Mouse (Mus musculus): Measurements from ENCODE around the gene Slc25a22. TPM values are rescaled to one million over a fixed set of nuclear protein-coding genes. Genes with fewer than 3 reads are reported as not detected.
"Not testable (repeated sequence)": the region's sequence is repeated elsewhere in the genome, so short reads cannot be mapped to it uniquely, and the experiment has no call there.

Slc25a22 gene
- total RNA-seq, 2 experiments from 2014 or later: 30.5 to 32.3 TPM

DNA sequence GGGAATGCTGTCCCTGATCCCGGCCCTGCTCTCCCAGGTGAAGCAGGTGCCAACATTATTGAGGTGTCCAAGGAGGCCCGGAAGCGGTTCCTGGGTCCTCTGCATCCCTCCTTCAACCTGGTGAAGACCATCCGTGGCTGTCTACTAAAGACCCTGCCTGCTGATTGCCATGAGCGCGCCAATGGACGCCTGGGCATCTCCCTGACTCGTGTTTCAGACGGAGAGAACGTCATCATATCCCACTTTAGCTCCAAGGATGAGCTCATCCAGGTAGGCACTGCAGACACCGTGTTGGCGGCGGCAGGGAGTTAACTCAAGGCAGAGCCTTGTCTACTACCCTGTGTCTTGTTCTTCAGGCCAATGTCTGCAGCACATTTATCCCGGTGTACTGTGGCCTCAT lies 19.5 kb upstream of the Slc25a22 start:
- DNase-seq: no peak

DNA sequence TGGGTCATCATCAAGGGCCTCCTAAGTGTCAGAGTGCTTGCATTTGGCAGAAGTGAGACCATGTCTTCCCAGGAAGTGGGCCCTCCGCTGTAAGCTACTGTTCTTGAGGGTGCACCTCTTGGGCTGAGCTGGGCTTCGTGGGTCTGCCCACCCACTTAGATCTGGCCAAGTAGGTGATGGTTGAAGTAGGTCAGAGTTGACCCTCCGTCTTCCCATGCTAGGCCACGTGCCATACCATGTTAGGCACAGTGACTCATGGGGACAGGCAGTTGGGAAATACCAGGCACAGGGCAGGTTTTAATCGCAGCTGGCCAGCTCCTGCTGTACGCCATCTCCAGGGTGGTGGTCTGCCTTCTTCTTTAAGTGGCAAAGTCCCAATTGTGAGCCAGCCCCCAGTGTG lies 19.0 kb upstream of the Slc25a22 start:
- DNase-seq: no peak

DNA sequence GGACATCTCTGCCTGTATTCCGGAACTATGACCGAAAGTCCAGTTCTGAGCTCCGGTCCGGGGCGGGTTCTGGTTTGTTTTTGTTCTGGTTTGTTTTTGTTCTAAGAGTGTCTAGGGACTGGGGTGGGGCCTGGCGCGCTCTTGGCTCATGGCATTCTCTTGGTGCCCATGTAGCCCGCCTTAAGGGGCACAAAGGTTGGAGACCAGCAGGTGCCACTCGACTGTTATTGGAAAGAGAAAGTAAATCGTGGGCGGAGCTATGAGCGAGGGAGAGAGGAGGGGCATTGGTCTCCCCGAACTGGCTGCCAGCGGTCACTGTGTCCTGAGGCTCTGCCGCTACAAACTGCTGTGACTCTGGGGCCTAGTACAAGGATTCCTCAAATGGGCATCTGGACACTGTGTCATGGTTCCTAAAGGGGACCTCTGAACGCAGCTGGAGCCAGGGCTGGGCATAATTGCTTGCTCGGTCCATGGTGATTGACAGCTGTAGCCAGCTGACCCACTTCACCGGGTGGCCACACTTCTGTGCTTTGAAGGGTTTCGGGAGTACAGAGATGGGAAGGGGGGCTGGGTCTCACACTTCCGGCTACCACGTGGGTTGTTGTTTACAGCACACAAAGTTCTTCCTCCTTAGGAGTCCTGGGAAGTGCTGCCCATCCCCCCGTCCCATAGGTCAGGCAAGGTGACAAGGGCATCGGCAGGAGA lies 18.1 kb upstream of the Slc25a22 start:
- peak; percentile 77 for DNase-seq

DNA sequence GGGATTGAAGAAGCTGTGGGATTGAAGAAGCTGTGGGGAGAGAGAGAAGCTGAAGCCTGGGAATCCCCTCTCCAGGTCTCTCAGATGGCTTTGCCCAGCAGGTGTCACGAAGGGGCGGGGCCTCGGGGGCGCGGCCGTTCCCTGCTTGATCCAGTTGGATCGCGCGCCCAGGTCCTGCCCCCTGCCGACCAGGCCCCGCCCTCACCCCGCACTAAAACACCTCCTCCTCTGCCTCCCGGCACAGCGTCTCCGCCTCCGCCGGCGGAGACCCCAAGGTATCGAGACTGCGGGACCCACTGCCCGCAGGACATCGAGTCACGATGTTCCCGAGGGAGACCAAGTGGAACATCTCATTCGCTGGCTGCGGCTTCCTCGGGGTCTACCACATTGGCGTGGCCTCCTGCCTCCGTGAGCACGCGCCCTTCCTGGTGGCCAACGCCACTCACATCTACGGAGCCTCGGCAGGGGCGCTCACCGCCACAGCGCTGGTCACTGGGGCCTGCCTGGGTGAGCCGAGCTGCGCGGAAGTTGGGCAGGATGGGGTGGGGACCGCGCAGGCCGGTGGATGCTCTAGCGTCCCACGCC lies 17.4 kb upstream of the Slc25a22 start, which contains the start of gene Pnpla2:
TSS of gene Pnpla2 (plus strand) at position 232 of the 585 bp plus-strand sequence.
- DNase-seq: peak; percentile 97

DNA sequence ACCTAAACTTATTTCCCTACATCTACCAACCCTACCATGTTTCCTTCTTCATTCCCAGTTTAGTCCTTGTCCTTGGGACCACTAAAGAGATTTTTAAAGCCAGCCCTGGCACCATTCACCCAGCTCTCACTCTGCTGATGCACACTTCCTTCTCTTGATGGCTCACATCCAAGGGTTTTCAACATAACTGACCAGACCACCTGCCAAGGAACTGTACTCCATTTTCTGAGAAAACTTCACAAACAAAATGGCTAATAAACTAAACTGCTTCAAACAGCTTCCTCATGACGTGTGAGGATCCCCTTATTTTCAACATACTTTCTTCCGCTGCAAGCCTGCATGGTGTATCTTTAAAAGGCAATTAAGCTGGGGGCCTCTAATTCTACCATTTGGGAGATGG lies 15.9 kb upstream of the Slc25a22 start:
- no peak for DNase-seq

DNA sequence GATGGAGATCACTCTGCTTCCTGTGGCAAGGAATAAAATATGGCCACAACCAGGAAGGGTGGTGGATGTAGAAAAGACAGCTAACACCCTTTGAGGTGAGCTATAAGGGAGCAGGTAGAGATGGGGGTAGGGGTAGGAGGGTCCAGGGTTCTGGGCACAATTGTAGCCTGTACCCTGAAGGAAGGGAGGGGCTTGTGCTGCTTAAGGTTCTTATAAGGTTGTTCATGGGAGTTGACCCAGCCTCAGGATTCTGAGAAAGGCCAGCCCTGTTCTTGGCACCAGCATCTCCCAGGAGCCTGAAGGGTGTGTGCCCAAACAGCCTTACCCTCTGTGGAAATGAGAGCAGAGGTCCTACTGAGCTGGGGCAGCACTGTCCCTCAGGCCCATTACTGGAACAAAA lies 14.2 kb upstream of the Slc25a22 start:
- DNase-seq: peak; percentile 9

DNA sequence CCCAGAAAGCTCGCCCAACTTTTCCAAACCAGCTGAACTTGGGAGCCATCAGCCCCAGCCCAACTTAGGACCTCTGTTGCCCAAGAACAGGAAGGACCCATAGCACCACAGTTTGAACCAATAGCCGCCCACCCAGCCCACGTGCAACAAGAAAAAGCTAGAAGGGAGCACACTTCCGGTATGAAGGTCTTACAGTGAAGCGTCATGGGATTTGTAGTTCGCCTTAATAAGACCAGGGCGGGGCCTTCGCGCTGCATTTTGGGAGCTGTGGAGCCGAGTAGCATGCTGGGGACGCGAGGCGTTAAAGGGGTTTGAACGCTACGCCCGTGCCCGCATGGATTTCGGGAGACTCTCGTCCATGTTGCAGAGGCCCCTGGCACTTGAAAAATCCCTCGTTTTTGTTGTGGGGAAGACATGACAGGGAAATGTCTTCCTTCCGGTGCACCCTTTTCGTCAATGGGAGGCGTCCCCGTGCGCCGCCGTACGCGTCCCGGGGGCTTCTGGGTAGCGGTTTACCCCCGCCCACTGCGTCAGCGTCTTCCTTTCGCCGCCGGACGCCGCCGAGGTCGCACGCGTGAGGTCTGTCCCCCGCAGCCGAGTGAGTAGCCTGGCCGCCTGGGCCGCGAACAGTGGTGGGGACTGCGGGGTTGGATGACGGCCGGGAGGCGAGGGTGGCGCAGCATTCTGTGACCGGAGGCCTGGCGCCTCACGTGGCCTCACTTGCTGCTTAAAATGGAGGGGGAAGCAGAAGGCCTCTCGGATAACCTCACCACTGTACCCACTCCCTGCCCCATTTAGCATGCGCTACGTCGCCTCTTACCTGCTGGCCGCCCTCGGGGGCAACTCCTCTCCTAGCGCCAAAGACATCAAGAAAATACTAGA lies 9.7 kb upstream of the Slc25a22 start, which contains the start of gene Rplp2:
TSS of gene Rplp2 (plus strand) at position 261 of the 882 bp plus-strand sequence.
- DNase-seq: peak; percentile 94

DNA sequence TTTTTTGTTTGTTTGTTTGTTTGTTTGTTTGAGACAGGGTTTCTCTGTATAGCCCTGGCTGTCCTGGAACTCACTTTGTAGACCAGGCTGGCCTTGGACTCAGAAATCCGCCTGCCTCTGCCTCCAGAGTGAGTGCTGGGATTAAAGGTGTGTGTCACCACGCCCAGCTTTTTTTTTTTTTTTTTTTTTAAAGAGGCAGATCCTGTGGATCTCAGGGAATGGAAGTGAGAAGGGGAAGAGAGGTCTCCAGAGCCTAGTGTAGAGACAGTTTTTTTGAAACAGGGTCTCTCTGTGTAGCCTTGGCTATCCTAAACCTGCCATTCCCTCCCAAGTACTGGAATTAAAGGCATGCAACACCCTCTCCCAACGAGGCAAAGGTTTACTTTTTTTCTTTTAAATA lies 8.7 kb upstream of the Slc25a22 start:
- not testable (repeated sequence) for DNase-seq

DNA sequence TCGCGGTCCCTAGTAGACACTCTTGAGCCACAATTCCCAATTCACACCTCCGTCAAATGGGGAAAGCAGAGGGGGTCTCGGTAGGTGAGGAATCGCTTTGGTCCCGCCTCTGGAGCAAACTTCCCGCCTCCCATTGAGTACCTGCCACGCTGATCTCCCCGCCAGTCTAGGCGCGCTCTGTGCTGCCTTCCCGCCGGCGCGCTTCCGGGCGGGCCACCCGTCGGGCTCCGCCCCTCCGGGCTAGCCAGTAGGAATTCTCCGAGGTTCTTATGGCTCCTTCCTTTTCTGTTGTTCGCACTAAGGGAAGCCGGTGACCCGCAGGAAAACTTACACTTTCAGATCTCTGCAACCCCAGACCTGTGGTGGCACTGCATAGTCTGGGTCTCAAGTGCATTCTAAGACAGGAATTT lies 6.1 kb upstream of the Slc25a22 start, which contains the start of gene Pidd1:
TSS of gene Pidd1 (minus strand) at position 198 of the 410 bp plus-strand sequence.
- peak; percentile 78 for DNase-seq

DNA sequence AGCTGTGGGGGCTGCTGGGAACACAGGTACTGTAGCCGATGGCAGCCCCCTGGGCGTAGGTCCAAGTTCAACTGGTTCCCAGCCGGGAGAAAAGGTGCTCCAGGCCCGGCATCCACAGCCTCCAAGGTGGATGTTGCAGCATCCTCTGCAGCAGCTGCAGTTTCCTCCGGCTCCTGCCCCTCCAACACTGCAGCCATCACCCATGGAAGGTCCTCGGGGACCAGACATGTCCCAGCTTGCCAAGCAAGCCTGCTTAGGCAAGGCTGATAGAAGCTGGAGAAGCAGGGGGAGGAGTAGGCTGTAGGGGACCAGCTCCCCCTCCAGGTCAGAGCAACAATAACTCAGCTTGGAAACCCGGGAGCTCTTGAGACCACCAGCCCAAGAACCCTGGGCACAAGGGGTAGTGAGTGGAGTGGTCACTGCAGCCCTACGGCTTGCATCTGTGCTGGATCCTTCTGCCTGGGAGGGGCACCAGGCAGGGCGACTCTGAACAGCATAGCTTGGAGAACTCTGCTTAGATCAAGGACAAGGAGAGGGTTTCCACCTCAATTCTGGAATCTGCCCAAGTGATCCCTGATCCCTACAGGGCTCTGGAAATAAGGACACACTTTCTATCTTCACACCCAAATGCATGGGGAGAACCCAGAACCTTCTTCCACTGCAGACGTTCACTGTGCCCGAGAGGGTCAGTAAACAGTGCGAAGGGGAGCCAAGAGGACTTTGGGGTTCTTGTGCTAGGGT lies 5.6 kb upstream of the Slc25a22 start:
- peak; percentile 47 for DNase-seq

DNA sequence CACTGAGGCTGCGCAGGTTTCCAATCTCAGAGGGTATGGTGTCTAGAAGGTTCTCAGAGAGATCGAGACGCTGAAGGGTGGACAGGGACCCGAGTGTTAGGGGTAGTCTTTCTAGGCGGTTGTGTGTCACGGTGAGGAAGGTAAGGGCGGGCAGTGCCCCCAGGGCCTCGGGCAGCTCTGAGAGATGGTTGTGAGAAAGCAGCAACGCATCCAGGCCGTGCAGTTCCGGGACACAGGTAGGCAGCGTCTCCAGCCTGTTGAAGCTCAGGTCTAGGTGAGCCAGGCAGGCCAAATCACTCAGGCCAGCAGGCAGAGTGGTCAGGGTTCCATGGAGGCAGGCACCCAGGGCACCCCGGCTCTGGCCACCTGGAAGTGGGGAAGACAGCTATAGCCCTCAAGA lies 4.5 kb upstream of the Slc25a22 start:
- DNase-seq: no peak

DNA sequence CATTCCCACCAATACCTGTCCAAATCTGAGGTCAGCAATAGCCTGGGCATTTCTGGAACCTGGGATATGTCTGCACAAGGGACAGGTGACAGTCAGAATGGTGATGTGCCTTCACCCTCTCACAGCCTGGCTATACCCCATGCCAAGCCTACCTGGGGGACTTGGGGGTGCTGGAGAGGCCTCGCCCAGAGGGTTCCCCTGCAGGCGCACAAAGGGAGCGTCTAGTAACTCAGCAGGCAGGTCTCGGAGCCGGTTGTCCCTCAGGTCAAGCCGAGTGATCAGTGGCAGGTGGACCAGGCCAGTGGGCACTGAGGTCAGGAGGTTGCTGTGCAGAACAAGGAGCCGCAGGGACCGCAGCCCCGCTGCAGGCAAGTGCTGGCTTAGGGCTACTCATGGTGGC lies 3.8 kb upstream of the Slc25a22 start:
- DNase-seq: no peak

DNA sequence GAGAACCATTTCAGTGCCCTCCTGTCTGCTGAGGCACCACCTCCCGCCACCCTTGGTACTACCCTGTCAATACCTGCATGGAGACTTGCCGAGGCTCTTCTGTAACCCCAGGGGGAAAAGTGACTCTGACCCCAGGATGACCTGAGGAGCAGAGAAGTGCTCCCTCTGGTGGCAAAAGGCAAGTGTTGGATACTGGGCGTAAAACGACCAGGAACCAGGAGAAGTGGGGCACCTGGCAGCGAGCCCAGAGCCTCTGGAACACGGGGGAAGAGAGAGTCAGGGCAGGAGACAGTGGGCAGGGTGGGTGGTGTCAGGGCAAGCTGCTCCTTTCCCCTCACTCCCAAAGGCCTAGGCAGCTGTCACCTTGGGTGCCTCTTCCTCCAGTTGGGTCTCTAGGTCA lies 2.9 kb upstream of the Slc25a22 start:
- peak; percentile 79 for DNase-seq

DNA sequence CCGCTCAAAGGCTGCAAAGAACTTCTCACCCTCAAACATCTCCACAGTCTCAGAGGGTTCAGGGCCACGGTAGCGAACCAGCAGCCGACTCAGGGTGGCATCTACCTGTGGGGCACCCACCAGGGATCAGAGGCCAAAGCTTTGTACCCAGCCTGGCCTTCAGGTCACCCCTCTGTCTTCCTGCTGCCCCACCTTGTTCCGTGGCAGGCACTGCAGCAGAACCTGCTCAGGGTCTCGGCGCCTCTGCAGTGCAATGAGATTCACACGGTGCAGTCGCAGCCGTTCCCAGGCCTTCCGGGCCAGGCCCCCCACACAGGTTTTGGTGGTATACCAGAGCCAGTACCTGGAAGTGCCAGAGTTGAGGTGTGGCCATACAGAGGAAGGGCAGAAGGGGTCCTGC lies 2.1 kb upstream of the Slc25a22 start:
- no peak for DNase-seq

DNA sequence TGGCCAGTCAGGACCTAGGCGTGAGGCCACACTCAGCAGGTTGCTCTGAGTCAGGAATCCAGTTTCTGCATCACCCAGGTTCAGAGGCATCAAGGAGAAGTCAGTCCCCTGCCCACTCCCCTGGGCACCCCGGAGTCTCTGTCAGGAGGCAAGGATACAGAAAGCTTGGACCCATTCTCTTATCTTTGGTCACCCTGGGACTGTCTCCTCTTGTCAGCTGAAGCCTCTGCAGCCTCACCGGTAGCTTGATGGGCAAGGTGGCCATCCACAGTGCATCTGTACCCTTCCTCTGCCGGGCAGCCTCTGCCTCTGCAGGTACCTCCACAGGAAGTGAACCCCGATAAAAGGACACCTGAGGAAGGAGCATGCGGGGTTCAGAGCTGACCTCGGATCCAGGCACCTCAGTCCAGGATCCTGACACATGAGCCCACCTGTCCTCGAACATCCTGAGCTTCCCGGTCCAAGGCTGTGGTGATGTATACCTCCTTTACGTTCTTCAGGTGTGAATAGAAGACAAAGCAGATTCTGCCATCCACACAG lies 1.5 kb upstream of the Slc25a22 start:
- DNase-seq: no peak

DNA sequence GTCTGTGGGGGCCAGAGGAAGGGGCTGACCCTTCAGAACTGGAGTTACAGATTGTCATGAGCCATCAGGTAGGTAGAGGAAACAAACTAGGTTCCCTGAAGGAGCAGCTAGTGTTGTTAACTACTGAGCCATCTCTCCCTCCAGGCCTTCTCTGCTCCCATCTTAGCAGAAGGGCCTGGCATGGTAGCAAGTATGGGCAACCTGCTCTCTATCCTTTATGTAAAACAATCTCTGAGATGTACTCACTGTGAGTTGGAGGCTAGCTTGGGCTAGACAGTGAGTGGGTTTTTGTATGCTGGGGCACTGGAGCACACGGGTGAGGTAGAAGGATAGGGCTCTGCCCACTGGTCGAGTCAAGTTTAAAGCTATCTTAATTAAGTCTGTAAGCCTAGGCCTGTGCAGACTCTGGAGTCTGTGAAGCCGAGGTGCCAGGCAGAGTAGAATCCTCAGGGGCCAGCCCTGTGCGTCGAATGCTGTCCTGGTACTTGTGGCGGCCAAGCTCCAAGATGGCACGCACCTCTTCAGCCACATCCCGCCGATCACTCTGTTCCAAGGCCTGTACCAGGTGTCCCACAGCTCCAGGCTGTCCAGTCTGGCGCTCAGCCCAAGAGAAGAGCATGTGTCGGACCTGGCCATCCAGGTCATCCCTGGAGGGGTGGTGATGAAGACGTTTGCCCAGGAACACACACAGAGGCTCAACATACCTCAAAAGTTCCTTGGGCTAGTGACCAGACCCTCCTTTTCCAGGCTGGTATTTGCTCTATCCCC lies 693 bp upstream of the Slc25a22 start:
- no peak for DNase-seq

DNA sequence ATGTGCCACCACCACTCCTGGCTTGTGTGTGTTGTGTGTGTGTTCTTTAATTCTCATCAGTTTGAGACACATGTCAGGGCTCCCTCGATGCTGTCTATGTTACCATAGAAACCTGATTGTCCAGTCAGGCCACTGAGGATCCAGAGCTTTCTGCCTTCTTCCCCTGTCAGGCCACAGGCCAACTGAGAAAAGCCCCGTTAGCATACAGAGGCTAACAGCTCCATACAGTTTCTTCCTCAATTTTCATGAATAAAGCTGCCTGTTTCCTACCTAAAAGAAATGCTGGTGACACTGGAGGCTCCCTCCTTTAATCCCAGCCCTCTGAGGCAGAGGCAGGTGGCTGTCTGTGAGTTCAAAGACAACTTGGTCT lies 1.2 kb downstream of the Slc25a22 start:
- DNase-seq: no peak

DNA sequence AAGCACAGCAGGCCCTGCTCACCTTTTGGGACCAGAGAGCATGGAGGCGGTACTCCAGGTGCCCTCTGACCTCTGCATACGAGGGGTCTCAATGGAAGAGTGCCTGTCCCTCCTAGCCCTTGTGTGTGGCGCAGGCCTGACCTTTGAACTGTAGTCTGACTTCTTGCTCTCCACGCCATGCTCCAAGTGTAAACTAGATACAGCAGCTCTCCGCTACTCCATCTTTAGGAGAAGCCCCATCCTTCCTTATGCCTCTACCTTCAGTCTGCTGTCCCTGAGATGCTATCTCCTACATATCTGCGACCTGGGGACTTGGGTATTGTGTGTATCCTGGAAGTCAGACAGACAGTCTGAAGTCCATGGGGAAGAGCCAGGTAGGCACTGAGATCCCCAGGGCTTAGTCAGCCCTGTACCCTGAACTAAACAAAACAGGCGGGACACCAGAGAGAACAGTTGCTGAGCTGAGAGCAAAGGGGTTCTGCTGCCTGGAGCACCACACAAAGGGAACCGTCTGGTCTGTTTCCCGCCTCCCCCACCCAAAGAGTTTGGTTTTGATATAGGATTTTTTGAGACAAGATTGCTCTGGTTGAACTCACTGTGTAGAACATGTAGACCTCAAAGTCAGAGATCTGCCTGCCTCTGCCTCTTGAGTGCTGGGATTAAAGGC lies 1.7 kb downstream of the Slc25a22 start:
- no peak for DNase-seq

DNA sequence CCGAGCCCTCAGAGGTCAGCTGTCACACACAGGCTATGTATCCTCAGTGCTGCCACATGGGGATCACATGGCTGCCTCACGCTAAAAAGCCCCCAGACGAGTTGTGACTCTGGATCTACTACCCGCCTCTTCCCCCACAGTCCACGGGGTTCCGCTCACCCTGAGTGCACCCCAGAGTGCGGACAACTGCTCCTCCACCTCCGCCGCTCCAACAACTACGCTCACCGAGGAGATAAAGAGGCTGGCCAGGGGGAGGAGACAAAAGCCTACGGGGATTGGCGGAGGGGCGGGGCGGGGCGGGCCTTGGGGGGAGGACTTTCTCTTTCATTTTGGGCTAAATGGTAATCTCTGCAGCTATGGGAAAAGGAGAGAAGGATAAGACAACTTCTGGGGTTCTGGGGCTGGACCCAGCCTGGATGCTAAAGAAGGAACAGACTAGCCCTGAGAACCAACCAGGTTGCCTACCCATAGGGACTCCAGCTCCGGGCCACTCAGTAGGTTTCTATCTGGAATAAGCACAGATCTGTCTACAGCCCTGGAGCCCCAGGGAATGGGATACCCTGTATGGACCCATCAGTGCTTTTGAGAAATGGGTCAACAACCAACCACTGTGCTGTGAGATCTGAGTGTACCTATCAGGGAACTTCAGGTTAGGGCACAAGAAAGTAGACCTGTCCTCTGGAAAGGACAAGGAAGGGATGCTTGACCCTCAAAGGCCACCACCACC lies 2.4 kb downstream of the Slc25a22 start:
- peak; percentile 68 for DNase-seq

DNA sequence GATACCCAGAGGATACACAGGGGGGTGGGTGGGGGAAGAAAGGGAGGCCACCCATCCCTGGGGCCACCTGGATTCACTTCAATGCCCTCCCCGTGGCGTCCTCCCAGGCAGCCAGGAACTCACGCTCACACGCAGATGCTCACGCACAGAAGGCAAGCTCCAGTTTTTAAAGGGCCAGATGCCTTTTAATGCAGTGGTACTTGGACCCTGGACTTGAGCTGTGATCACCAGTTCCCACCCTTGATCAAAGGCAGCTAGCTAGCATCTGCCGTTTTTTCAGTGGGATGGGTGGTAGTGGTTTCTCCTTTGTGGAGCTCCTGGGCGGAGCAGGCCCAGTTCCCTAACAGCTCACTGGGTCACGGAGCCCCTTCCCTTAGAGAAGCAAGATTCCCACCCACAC lies 3.2 kb downstream of the Slc25a22 start:
- no peak for DNase-seq

Data from heart, postnatal 4 days (tissue).